Mouse (Mus musculus) cortical plate, adult 2 months (tissue): ENCODE measurements at regions not wholly inside any gene's neighbourhood (a gene's known extent, or its start where the extent isn't known, plus 50 kb on each side); places are given as distances from the start of the nearest gene placed in this dataset.

ENCODE experiments used
- CTCF ChIP-seq: fragments of 200-500 bp; IDR thresholded peaks from 2 replicates; pipeline ENCODE4 v1.5.1; 2011; ENCODE audit warnings: mild to moderate bottlenecking, control low read depth, low read length; ENCODE audit not compliant: insufficient read depth; ENCODE audit errors: extremely low read depth
- POLR2A ChIP-seq: fragments of 200-500 bp; IDR thresholded peaks from 2 replicates; pipeline ENCODE4 v1.6.1; 2011; ENCODE audit warnings: mild to moderate bottlenecking, low read length, control low read depth; ENCODE audit not compliant: insufficient read depth; ENCODE audit errors: extremely low read depth

GRCm38 (mm10) chr12:95457480-95457879 is 234.5 kb upstream of the Flrt2 start:
- TF ChIP-seq POLR2A (no peak), CTCF (no peak)
